Comparison of ENCODE assay signal across 9 mouse cellular contexts in the genomic region with DNA sequence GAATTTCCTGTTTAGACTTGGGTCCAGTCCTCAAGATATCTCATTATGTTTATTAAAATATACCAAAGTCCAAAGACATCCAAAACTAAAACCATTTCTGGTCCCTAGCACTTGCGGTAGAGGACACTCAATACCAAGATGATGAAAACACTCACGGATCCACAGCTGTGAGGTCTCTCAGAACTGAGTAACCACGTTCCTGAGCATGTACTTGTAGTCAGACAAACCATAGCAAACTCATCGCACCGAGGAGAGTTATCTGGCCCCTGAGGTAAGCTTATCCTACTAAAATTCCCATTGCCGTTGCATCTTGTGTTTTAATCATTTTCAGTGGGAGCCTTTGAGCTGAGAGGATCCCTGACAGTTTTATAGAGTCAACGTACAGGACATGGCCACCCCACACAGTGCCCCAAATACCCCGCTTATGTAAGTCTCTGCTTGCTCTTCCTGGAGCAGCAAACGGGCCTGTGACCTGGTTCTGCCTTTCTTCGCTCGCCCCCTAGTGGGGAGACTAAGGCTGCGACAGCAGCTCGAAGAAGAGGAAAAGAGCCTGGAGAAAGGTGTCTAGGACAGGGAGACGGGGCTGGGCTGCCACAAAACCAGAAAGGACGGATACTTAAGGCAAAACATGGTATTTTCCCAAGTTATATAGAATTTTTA.
DNase-seq lines count a peak whose midpoint lies in the region; ATAC-seq and TF ChIP-seq lines count a peak whose summit lies in the region.
"Had no signal": no experiment of that assay in that cellular context is flagged by ENCODE, and none has a peak within 500 bp of the region (broad histone marks: within the 10 kb centered on the region; RNA-seq: fewer than 3 reads in every experiment).

No protein-coding gene starts in this region.

- intact Hi-C loops in heart, postnatal 14 days (cut with DNase I), result loop anchor here (1.0 to 5.0 kb wide), 4 partner anchors 163 to 698 kb away; no protein-coding TSS in a partner anchor

- H3K4me1 ChIP-seq in bone marrow, adult 2 months (ENCODE audit: control insufficient read depth, insufficient read depth, low read length), result no peaks in the 10 kb centered on the region
- no peaks in the 10 kb centered on the region for H3K4me1 ChIP-seq in embryonic fibroblast, embryonic 13.5 days (ENCODE audit: control insufficient read depth, insufficient read depth, low read length)
- H3K4me1 ChIP-seq in lung, embryonic 14.5 days (ENCODE audit: insufficient read depth), result no peaks in the 10 kb centered on the region

- peak; percentile 80 for ATAC-seq in CD4-positive, CD25-positive, alpha-beta regulatory T cell, adult 4 months
- peak; percentile 70 for ATAC-seq in lung, embryonic 14.5 days (ENCODE audit: insufficient read depth)

- no peak overlapping the region for H3K9ac ChIP-seq in lung, embryonic 14.5 days
- H3K9ac ChIP-seq: heart, embryonic 13.5 days had no signal

- H3K4me2 ChIP-seq in lung, embryonic 14.5 days, result no peak overlapping the region
- H3K4me2 ChIP-seq: heart, embryonic 13.5 days had no signal

- H3K27me3 ChIP-seq in lung, embryonic 14.5 days (ENCODE audit: insufficient read depth, low read length), result no peaks in the 10 kb centered on the region

- H3K4me3 ChIP-seq in bone marrow, adult 2 months (replicated peaks; ENCODE audit: control insufficient read depth, low read depth, low read length), result no peak overlapping the region
- no peak overlapping the region for H3K4me3 ChIP-seq in embryonic fibroblast, embryonic 13.5 days (ENCODE audit: insufficient read depth, low read length)
- H3K4me3 ChIP-seq in lung, embryonic 14.5 days (ENCODE audit: low read depth, low read length), result no peak overlapping the region
- H3K4me3 ChIP-seq: heart, embryonic 13.5 days had no signal

- 11% methylated on average over 15 of the region's 15 CpGs for WGBS in bone marrow, adult 2 months
- WGBS in lung, embryonic 14.5 days, result 26% methylated on average over 15 of the region's 15 CpGs

- no peaks in the 10 kb centered on the region for H3K9me3 ChIP-seq in lung, embryonic 14.5 days (ENCODE audit: low read depth, low read length)

- peak; percentile 80 for TF ChIP-seq CTCF in bone marrow, adult 2 months (IDR thresholded peaks at IDR 0.05; ENCODE audit: control insufficient read depth, insufficient read depth, low read length)
- peak; percentile 85 for TF ChIP-seq CTCF in embryonic fibroblast, embryonic 13.5 days (IDR thresholded peaks at IDR 0.05; ENCODE audit: borderline replicate concordance, insufficient read depth, low read length)
- peak; percentile 96 for TF ChIP-seq CTCF in lung, embryonic 14.5 days (IDR thresholded peaks at IDR 0.05; ENCODE audit: low read depth)

- TF ChIP-seq POLR2A in bone marrow, adult 2 months (IDR thresholded peaks at IDR 0.05; ENCODE audit: borderline replicate concordance, control insufficient read depth, low read depth, low read length), result no peak
- TF ChIP-seq POLR2A in embryonic fibroblast, embryonic 13.5 days (IDR thresholded peaks at IDR 0.05; ENCODE audit: low read depth, low read length), result no peak

- DNase-seq in heart, postnatal 14 days, result peak; percentile 85 to 92
- DNase-seq in kidney, postnatal 4 days, result peak; percentile 88 to 92
- DNase-seq in lung, embryonic 14.5 days, result peak; percentile 91
- DNase-seq in ovary, adult 18-20 months (ENCODE audit: low spot score), result peak; percentile 65
- peak; percentile 80 for DNase-seq in thymus, postnatal 14 days

- H3K36me3 ChIP-seq in lung, embryonic 14.5 days (ENCODE audit: insufficient read depth), result no peaks in the 10 kb centered on the region
- H3K36me3 ChIP-seq: heart, embryonic 13.5 days had no signal

- no peak overlapping the region for H3K27ac ChIP-seq in bone marrow, adult 2 months (ENCODE audit: control insufficient read depth, insufficient read depth, low read depth, low read length, poor library complexity)
- H3K27ac ChIP-seq in embryonic fibroblast, embryonic 13.5 days (ENCODE audit: insufficient read depth, low read length), result no peak overlapping the region
- H3K27ac ChIP-seq in lung, embryonic 14.5 days (ENCODE audit: low read depth), result no peak overlapping the region
- H3K27ac ChIP-seq: heart, embryonic 13.5 days had no signal
